Mouse (Mus musculus) liver, embryonic 13.5 days (tissue): ENCODE measurements around the gene Epb41l4b. TPM values are rescaled to one million over a fixed set of nuclear protein-coding genes. Genes with fewer than 3 reads are reported as not detected.
A peak's percentile ranks its signal among the peaks of the same experiment; 100 is the strongest.

Experiments used
- ATAC-seq: fragments of 200-750 bp; cut with Nextera tagmentation; 2 replicates; pipeline ENCODE4 v1.8.0; 2017; ENCODE audit warnings: low read depth, mild to moderate bottlenecking, moderate number of reproducible peaks, moderate library complexity
- DNase-seq: peaks from one replicate; pipeline ENCODE4 v3.0.0; 2022
- H3K27ac ChIP-seq: fragments of 300-500 bp; sonication (generic); 2 replicates; pipeline ENCODE4 v1.5.1; 2015; ENCODE audit warnings: moderate library complexity, mild to moderate bottlenecking, inconsistent platforms
- H3K27me3 ChIP-seq: fragments of 300-500 bp; sonication (generic); 2 replicates; pipeline ENCODE4 v1.6.1; 2015; ENCODE audit warnings: mild to moderate bottlenecking, inconsistent platforms
- H3K36me3 ChIP-seq: fragments of 300-500 bp; sonication (generic); 2 replicates; pipeline ENCODE4 v1.6.1; 2015; ENCODE audit warnings: mild to moderate bottlenecking, inconsistent platforms
- H3K4me1 ChIP-seq: fragments of 300-500 bp; sonication (generic); replicated peaks from 2 replicates; pipeline ENCODE4 v1.6.1; 2015; ENCODE audit warnings: inconsistent platforms
- H3K4me2 ChIP-seq: fragments of 300-500 bp; sonication (generic); 2 replicates; pipeline ENCODE4 v1.6.1; 2015; ENCODE audit warnings: inconsistent platforms, mild to moderate bottlenecking, moderate library complexity
- H3K4me3 ChIP-seq: fragments of 300-500 bp; sonication (generic); replicated peaks from 2 replicates; pipeline ENCODE4 v1.5.1; 2015; ENCODE audit warnings: mild to moderate bottlenecking, inconsistent platforms
- H3K9ac ChIP-seq: fragments of 300-500 bp; sonication (generic); 2 replicates; pipeline ENCODE4 v1.6.1; 2015; ENCODE audit warnings: mild to moderate bottlenecking, inconsistent platforms
- H3K9me3 ChIP-seq: fragments of 300-500 bp; sonication (generic); replicated peaks from 2 replicates; pipeline ENCODE4 v1.6.1; 2016; ENCODE audit warnings: inconsistent platforms
- WGBS: fragments of 180-500 bp; shearing (Covaris S2); methylation state at CpG from one replicate; pipeline ENCODE4 v1.1.7; 2015; ENCODE audit not compliant: insufficient replicate concordance; 5-methylcytosine and 5-hydroxymethylcytosine counted together
- polyA plus RNA-seq: library from polyadenylated mRNA; unstranded; fragments of >200 nt; fragmentation: Nextera tagmentation; extraction: Ambion mirVana; gene quantifications from 2 replicates; pipeline ENCODE4 v1.2.1, GENCODE M21; 2015

Gene Epb41l4b
- polyA plus RNA-seq, 1 experiment from 2014 or later = 1.5 TPM

DNA sequence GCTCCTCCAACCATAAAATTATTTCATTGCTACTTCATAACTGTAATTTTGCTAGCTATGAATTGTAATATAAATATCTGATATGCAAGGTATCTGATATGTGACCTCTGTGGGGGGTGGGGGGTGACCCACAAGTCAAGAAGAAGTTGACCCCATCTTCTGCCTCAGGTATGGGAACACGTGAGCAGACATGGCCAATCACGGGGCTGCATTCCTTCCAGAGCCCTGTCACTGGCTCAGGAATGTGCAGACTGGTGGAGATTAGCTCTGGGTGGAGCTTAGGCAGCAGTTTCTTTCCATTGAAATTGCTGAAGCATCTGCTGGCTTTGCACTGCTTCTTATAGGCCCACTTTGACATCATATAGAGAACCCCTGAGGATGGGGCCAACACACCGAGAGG lies 4.9 kb upstream of the Epb41l4b start:
- H3K27me3 ChIP-seq = peaks cover 35% of the 10 kb centered on the region
- H3K4me1 ChIP-seq = peaks cover 23% of the 10 kb centered on the region
- H3K27ac ChIP-seq = no peak overlapping the region
- 47% methylated on average over 3 of the region's 3 CpGs for WGBS
- H3K36me3 ChIP-seq = no peaks in the 10 kb centered on the region
- DNase-seq = no peak
- no peak overlapping the region for H3K4me3 ChIP-seq
- no peak for ATAC-seq
- no peaks in the 10 kb centered on the region for H3K9me3 ChIP-seq
- H3K4me2 ChIP-seq = no peak overlapping the region
- no peak overlapping the region for H3K9ac ChIP-seq

- no peak for DNase-seq
- H3K4me3 ChIP-seq = peak overlapping the region; percentile 67
- H3K9ac ChIP-seq = peak overlapping the region; percentile 52
- H3K4me1 ChIP-seq = peaks cover 17% of the 10 kb centered on the region
- no peaks in the 10 kb centered on the region for H3K9me3 ChIP-seq
- H3K4me2 ChIP-seq = peak overlapping the region; percentile 82
- no peaks in the 10 kb centered on the region for H3K36me3 ChIP-seq
- 2% methylated on average over 43 of the region's 43 CpGs for WGBS
- H3K27ac ChIP-seq = no peak overlapping the region
- 0 out of 2 replicates have a peak, but pooled peaks have one; percentile 11 for ATAC-seq
- H3K27me3 ChIP-seq = peaks cover 89% of the 10 kb centered on the region
These were observed 737 bp downstream of the Epb41l4b start for GRCm38 (mm10) chr4:57142374-57143025.

- H3K4me2 ChIP-seq = peak overlapping the region; percentile 82
- peak overlapping the region; percentile 67 for H3K4me3 ChIP-seq
- peaks cover 89% of the 10 kb centered on the region for H3K27me3 ChIP-seq
- no peak overlapping the region for H3K27ac ChIP-seq
- no peaks in the 10 kb centered on the region for H3K36me3 ChIP-seq
- H3K9me3 ChIP-seq = no peaks in the 10 kb centered on the region
- H3K9ac ChIP-seq = peak overlapping the region; percentile 42
- DNase-seq (no peak), ATAC-seq (no peak)
- H3K4me1 ChIP-seq = peaks cover 17% of the 10 kb centered on the region
- 6% methylated on average over 26 of the region's 26 CpGs for WGBS
These were observed 1.3 kb downstream of the Epb41l4b start for GRCm38 (mm10) chr4:57141908-57142361.

- Histone ChIP-seq H3K36me3 (no peaks in the 10 kb centered on the region), H3K27ac (no peak overlapping the region), H3K9ac (no peak overlapping the region), H3K4me3 (peak overlapping the region; percentile 67), H3K9me3 (no peaks in the 10 kb centered on the region), H3K27me3 (peaks cover 82% of the 10 kb centered on the region), H3K4me2 (peak overlapping the region; percentile 82), H3K4me1 (peaks cover 17% of the 10 kb centered on the region)
- 25% methylated on average over 15 of the region's 15 CpGs for WGBS
- ATAC-seq (no peak), DNase-seq (no peak)
These were observed 2.1 kb downstream of the Epb41l4b start for GRCm38 (mm10) chr4:57140992-57141717.

- Histone ChIP-seq H3K27ac (no peak overlapping the region), H3K9me3 (no peaks in the 10 kb centered on the region), H3K36me3 (no peaks in the 10 kb centered on the region), H3K4me3 (no peak overlapping the region), H3K27me3 (peaks cover 75% of the 10 kb centered on the region), H3K4me1 (peaks cover 17% of the 10 kb centered on the region), H3K4me2 (no peak overlapping the region), H3K9ac (no peak overlapping the region)
- DNase-seq (no peak), ATAC-seq (no peak)
- WGBS = 55% methylated on average over 4 of the region's 4 CpGs
These were observed 2.9 kb downstream of the Epb41l4b start for GRCm38 (mm10) chr4:57140200-57140799.

- Histone ChIP-seq H3K4me2 (no peak overlapping the region), H3K36me3 (no peaks in the 10 kb centered on the region), H3K9ac (no peak overlapping the region), H3K9me3 (no peaks in the 10 kb centered on the region), H3K27me3 (peaks cover 66% of the 10 kb centered on the region), H3K4me3 (no peak overlapping the region), H3K27ac (no peak overlapping the region), H3K4me1 (peaks cover 17% of the 10 kb centered on the region)
- 54% methylated on average over 10 of the region's 10 CpGs for WGBS
- no peak for ATAC-seq
- no peak for DNase-seq
These were observed 3.8 kb downstream of the Epb41l4b start for GRCm38 (mm10) chr4:57139433-57139832.

- no peak overlapping the region for H3K4me3 ChIP-seq
- H3K9ac ChIP-seq = no peak overlapping the region
- WGBS = 49% methylated on average over 6 of the region's 6 CpGs
- H3K9me3 ChIP-seq = no peaks in the 10 kb centered on the region
- ATAC-seq (no peak), DNase-seq (no peak)
- no peak overlapping the region for H3K4me2 ChIP-seq
- peaks cover 17% of the 10 kb centered on the region for H3K4me1 ChIP-seq
- H3K27me3 ChIP-seq = peaks cover 53% of the 10 kb centered on the region
- H3K36me3 ChIP-seq = no peaks in the 10 kb centered on the region
- H3K27ac ChIP-seq = no peak overlapping the region
These were observed 5.2 kb downstream of the Epb41l4b start for GRCm38 (mm10) chr4:57138093-57138440.

GRCm38 (mm10) chr4:57137371-57138092 lies 5.7 kb downstream of the Epb41l4b start:
- Histone ChIP-seq H3K4me1 (peaks cover 14% of the 10 kb centered on the region), H3K27me3 (peaks cover 47% of the 10 kb centered on the region), H3K36me3 (no peaks in the 10 kb centered on the region), H3K27ac (no peak overlapping the region), H3K9me3 (no peaks in the 10 kb centered on the region), H3K9ac (no peak overlapping the region), H3K4me3 (no peak overlapping the region), H3K4me2 (no peak overlapping the region)
- WGBS = 46% methylated on average over 8 of the region's 8 CpGs
- ATAC-seq (peak; percentile 21; the same call in 1 of the 2 replicates), DNase-seq (no peak)

DNA sequence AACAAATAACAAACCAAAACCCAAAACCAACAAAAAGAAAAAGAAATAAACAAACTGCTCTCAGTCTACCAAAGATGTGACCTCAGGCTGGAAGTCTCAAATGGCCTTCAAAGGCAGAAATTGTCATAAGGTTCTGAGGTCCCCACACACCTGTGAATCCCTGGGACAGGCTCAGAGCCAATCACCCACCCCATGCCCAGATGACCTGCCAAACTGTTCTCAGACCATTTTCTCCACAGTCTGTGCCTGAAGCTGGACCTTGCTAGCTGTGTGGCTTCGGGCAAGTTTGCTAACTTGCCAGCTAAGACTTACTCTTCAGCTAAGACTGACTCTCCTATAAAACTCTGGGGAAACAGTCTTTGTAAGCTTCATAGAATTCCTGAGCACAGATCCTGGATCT lies 7.8 kb downstream of the Epb41l4b start:
- no peak overlapping the region for H3K9ac ChIP-seq
- DNase-seq = no peak
- peaks cover 4% of the 10 kb centered on the region for H3K4me1 ChIP-seq
- 52% methylated on average over 1 of the region's 1 CpGs for WGBS
- H3K9me3 ChIP-seq = no peaks in the 10 kb centered on the region
- peaks cover 26% of the 10 kb centered on the region for H3K27me3 ChIP-seq
- no peak for ATAC-seq
- H3K4me3 ChIP-seq = no peak overlapping the region
- no peaks in the 10 kb centered on the region for H3K36me3 ChIP-seq
- no peak overlapping the region for H3K27ac ChIP-seq
- no peak overlapping the region for H3K4me2 ChIP-seq

GRCm38 (mm10) chr4:57134554-57134953 lies 8.7 kb downstream of the Epb41l4b start:
- no peak overlapping the region for H3K4me2 ChIP-seq
- WGBS = 36% methylated on average over 4 of the region's 4 CpGs
- no peaks in the 10 kb centered on the region for H3K9me3 ChIP-seq
- ATAC-seq (no peak), DNase-seq (no peak)
- no peaks in the 10 kb centered on the region for H3K36me3 ChIP-seq
- H3K27me3 ChIP-seq = peaks cover 18% of the 10 kb centered on the region
- no peak overlapping the region for H3K9ac ChIP-seq
- no peak overlapping the region for H3K4me3 ChIP-seq
- H3K27ac ChIP-seq = no peak overlapping the region
- peaks cover 4% of the 10 kb centered on the region for H3K4me1 ChIP-seq

- Histone ChIP-seq H3K4me1 (peaks cover 5% of the 10 kb centered on the region; the same call in 1 of the 2 replicates), H3K27ac (no peak overlapping the region), H3K36me3 (no peaks in the 10 kb centered on the region), H3K9me3 (no peaks in the 10 kb centered on the region), H3K9ac (no peak overlapping the region), H3K27me3 (no peaks in the 10 kb centered on the region), H3K4me3 (no peak overlapping the region), H3K4me2 (no peak overlapping the region)
- WGBS = 79% methylated on average over 10 of the region's 10 CpGs
- ATAC-seq (no peak), DNase-seq (no peak)
These were observed 11.4 kb downstream of the Epb41l4b start for GRCm38 (mm10) chr4:57131839-57132238.
